Mouse (Mus musculus) E14TG2a.4 (cell line): Measurements from ENCODE around the gene Chpf.

Experiments used
- CTCF ChIP-seq: conservative IDR thresholded peaks from 2 replicates; pipeline ENCODE4 v1.5.1; 2014; ENCODE audit warnings: low read length
- NANOG ChIP-seq: IDR thresholded peaks from 2 replicates; pipeline ENCODE4 v1.6.1; 2014; ENCODE audit warnings: borderline replicate concordance, low read length, mixed read lengths
- POU5F1 ChIP-seq: IDR thresholded peaks from 2 replicates; pipeline ENCODE4 v1.6.1; 2014; ENCODE audit warnings: low read length, borderline replicate concordance

DNA sequence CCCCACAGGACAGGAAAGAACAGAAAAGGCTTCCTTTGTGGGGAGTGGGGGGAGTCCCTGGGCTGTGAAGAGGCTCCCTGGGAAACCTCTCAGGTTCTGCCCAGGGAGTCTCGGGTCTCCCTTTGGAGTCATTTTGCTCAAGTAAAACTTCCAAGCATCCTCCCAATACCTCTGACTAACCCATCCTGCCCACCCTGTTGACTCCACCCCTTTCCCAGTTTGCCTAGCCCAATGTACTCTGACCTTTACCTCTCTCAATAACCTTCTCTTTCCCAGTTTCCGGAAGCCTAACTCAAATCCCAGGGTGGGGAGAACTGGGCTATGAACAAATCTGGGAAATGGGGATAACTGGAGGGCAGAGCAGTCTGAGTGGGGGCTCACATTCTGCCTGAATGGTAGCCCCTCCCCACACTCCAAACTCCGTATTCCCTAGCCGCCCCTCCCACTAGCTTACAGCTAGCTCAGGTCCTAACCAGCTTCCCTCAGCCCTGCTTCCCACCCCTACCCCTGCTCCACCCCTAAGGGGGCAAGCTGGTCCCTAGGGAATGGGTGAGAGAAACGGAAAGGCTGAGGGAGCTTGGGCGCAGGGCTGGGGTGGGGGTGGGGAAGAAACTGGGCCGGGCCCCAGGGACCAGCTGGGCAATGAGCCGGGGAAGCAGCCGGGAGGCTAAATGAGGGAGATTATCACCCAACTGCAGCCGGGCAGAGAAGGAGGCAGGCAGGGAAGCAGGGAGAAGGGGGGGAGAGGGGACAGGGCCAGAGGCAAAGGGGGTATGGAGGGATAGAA is 31.6 kb downstream of the Chpf start:
- TF ChIP-seq CTCF: no peak
- no peak for TF ChIP-seq POU5F1
- no peak for TF ChIP-seq NANOG
